In genomic region chr4:130101183-130101582, GRCm38 (mm10) we compare ENCODE assay signal across 13 mouse cellular contexts. TPM values are rescaled to one million over a fixed set of nuclear protein-coding genes. Genes with fewer than 3 reads are reported as not detected.
DNase-seq lines count a peak whose midpoint lies in the region; ATAC-seq and TF ChIP-seq lines count a peak whose summit lies in the region.
"Had no signal": no experiment of that assay in that cellular context is flagged by ENCODE, and none has a peak within 500 bp of the region (broad histone marks: within the 10 kb centered on the region; RNA-seq: fewer than 3 reads in every experiment).

No protein-coding gene starts in this region.

- H3K27ac ChIP-seq in forebrain, embryonic 14.5 days (ENCODE audit: low read depth, low read length) = no peak overlapping the region
- H3K27ac ChIP-seq in forebrain, embryonic 15.5 days (replicated peaks) = no peak overlapping the region
- peak overlapping the region; percentile 84 for H3K27ac ChIP-seq in lung, postnatal 0 days (ENCODE audit: low read length)
- peak overlapping the region; percentile 44; the same call in 1 of the 2 replicates for H3K27ac ChIP-seq in embryonic facial prominence, embryonic 14.5 days (replicated peaks; ENCODE audit: low read depth, low read length)
- H3K27ac ChIP-seq in stomach, embryonic 15.5 days = peak overlapping the region; percentile 33; the same call in 1 of the 2 replicates
- H3K27ac ChIP-seq: liver, embryonic 13.5 days had no signal

- no peak overlapping the region for H3K4me3 ChIP-seq in forebrain, embryonic 14.5 days (ENCODE audit: low read depth, low read length)
- H3K4me3 ChIP-seq in forebrain, embryonic 15.5 days = no peak overlapping the region
- no peak overlapping the region for H3K4me3 ChIP-seq in lung, postnatal 0 days (ENCODE audit: low read depth, low read length)
- 0 out of 2 replicates have a peak overlapping the region, but pooled peaks have one; percentile 1 for H3K4me3 ChIP-seq in embryonic facial prominence, embryonic 14.5 days (ENCODE audit: low read depth, low read length)
- no peak overlapping the region for H3K4me3 ChIP-seq in stomach, embryonic 15.5 days (replicated peaks)
- H3K4me3 ChIP-seq: heart, embryonic 12.5 days; liver, embryonic 13.5 days; midbrain, embryonic 13.5 days had no signal

- peaks cover 6% of the 10 kb centered on the region for H3K4me1 ChIP-seq in forebrain, embryonic 14.5 days (ENCODE audit: control insufficient read depth, insufficient read depth, low read length)
- H3K4me1 ChIP-seq in forebrain, embryonic 15.5 days = 0 out of 2 replicates have a peak, but pooled peaks cover 3% of the 10 kb centered on the region
- peaks cover 10% of the 10 kb centered on the region; the same call in 1 of the 2 replicates for H3K4me1 ChIP-seq in lung, postnatal 0 days (ENCODE audit: insufficient read depth, low read depth, low read length)
- peaks cover 19% of the 10 kb centered on the region for H3K4me1 ChIP-seq in embryonic facial prominence, embryonic 14.5 days (ENCODE audit: control insufficient read depth, insufficient read depth, low read length)
- H3K4me1 ChIP-seq in stomach, embryonic 15.5 days = peaks cover 14% of the 10 kb centered on the region

- no peak for DNase-seq in forebrain, embryonic 14.5 days (ENCODE audit: low spot score)
- DNase-seq in lung, postnatal 0 days (ENCODE audit: low spot score) = peak; percentile 62
- DNase-seq in lung, postnatal 25 days (ENCODE audit: low spot score) = no peak
- DNase-seq in embryonic facial prominence, embryonic 14.5 days (ENCODE audit: low spot score) = peak; percentile 54
- DNase-seq in ovary, postnatal 36 days (ENCODE audit: low spot score) = no peak
- no peak for DNase-seq in ovary, adult 18-20 months (ENCODE audit: low spot score)
- DNase-seq: liver, embryonic 13.5 days had no signal

- 22% methylated on average over 8 of the region's 8 CpGs for WGBS in forebrain, embryonic 14.5 days
- 18% methylated on average over 8 of the region's 8 CpGs for WGBS in forebrain, embryonic 15.5 days
- 25% methylated on average over 8 of the region's 8 CpGs for WGBS in lung, postnatal 0 days
- WGBS in embryonic facial prominence, embryonic 14.5 days = 28% methylated on average over 8 of the region's 8 CpGs
- WGBS in stomach, embryonic 15.5 days = 35% methylated on average over 8 of the region's 8 CpGs

- TF ChIP-seq CTCF in lung, postnatal 0 days (IDR thresholded peaks at IDR 0.05) = no peak

- 0 out of 2 replicates have a peak, but pooled peaks cover 5% of the 10 kb centered on the region for H3K27me3 ChIP-seq in forebrain, embryonic 14.5 days (replicated peaks; ENCODE audit: control insufficient read depth, insufficient read depth, low read length)
- H3K27me3 ChIP-seq in forebrain, embryonic 15.5 days = 0 out of 2 replicates have a peak, but pooled peaks cover 8% of the 10 kb centered on the region
- H3K27me3 ChIP-seq in lung, postnatal 0 days (replicated peaks; ENCODE audit: insufficient read depth, low read length) = no peaks in the 10 kb centered on the region
- no peaks in the 10 kb centered on the region for H3K27me3 ChIP-seq in embryonic facial prominence, embryonic 14.5 days (replicated peaks; ENCODE audit: control insufficient read depth, insufficient read depth, low read length)
- H3K27me3 ChIP-seq in stomach, embryonic 15.5 days (replicated peaks) = no peaks in the 10 kb centered on the region
- H3K27me3 ChIP-seq: midbrain, embryonic 13.5 days had no signal

- H3K4me2 ChIP-seq in forebrain, embryonic 14.5 days (ENCODE audit: low read length) = no peak overlapping the region
- H3K4me2 ChIP-seq in forebrain, embryonic 15.5 days (replicated peaks) = no peak overlapping the region
- H3K4me2 ChIP-seq in lung, postnatal 0 days (replicated peaks; ENCODE audit: low read depth, low read length) = no peak overlapping the region
- peak overlapping the region; percentile 8; the same call in 1 of the 2 replicates for H3K4me2 ChIP-seq in embryonic facial prominence, embryonic 14.5 days (ENCODE audit: low read depth, low read length)
- no peak overlapping the region for H3K4me2 ChIP-seq in stomach, embryonic 15.5 days
- H3K4me2 ChIP-seq: heart, embryonic 12.5 days; liver, embryonic 13.5 days; midbrain, embryonic 13.5 days had no signal

- H3K9ac ChIP-seq in forebrain, embryonic 14.5 days (ENCODE audit: low read length) = 0 out of 2 replicates have a peak overlapping the region, but pooled peaks have one; percentile 3
- H3K9ac ChIP-seq in forebrain, embryonic 15.5 days (replicated peaks) = no peak overlapping the region
- H3K9ac ChIP-seq in lung, postnatal 0 days (replicated peaks; ENCODE audit: low read depth) = no peak overlapping the region
- H3K9ac ChIP-seq in embryonic facial prominence, embryonic 14.5 days (ENCODE audit: low read depth, low read length) = no peak overlapping the region
- H3K9ac ChIP-seq in stomach, embryonic 15.5 days = no peak overlapping the region
- H3K9ac ChIP-seq: heart, embryonic 12.5 days; liver, embryonic 13.5 days; midbrain, embryonic 13.5 days had no signal

- no peak for ATAC-seq in forebrain, embryonic 14.5 days
- no peak for ATAC-seq in forebrain, embryonic 15.5 days (replicated peaks)
- peak; percentile 8 for ATAC-seq in lung, postnatal 0 days
- ATAC-seq in embryonic facial prominence, embryonic 14.5 days (ENCODE audit: low read depth) = peak; percentile 43; the same call in 1 of the 2 replicates
- no peak for ATAC-seq in stomach, embryonic 15.5 days (ENCODE audit: insufficient read depth, low FRiP score, low read depth)
- ATAC-seq: CD4-positive, CD25-positive, alpha-beta regulatory T cell, adult 4 months; intestine, embryonic 16.5 days; midbrain, embryonic 13.5 days had no signal

- TF ChIP-seq EP300 in lung, postnatal 0 days (IDR thresholded peaks at IDR 0.05) = no peak

- H3K36me3 ChIP-seq in forebrain, embryonic 14.5 days (ENCODE audit: control insufficient read depth, insufficient read depth, low read length) = no peaks in the 10 kb centered on the region
- H3K36me3 ChIP-seq in forebrain, embryonic 15.5 days = no peaks in the 10 kb centered on the region
- no peaks in the 10 kb centered on the region for H3K36me3 ChIP-seq in lung, postnatal 0 days (ENCODE audit: insufficient read depth, low read length)
- H3K36me3 ChIP-seq in embryonic facial prominence, embryonic 14.5 days (ENCODE audit: control insufficient read depth, insufficient read depth, low read length) = peaks cover 13% of the 10 kb centered on the region
- H3K36me3 ChIP-seq in stomach, embryonic 15.5 days = no peaks in the 10 kb centered on the region
- H3K36me3 ChIP-seq: heart, embryonic 12.5 days; liver, embryonic 13.5 days; midbrain, embryonic 13.5 days had no signal

- no peaks in the 10 kb centered on the region for H3K9me3 ChIP-seq in forebrain, embryonic 14.5 days (replicated peaks; ENCODE audit: control insufficient read depth, low read length)
- no peaks in the 10 kb centered on the region for H3K9me3 ChIP-seq in forebrain, embryonic 15.5 days
- no peaks in the 10 kb centered on the region for H3K9me3 ChIP-seq in lung, postnatal 0 days (ENCODE audit: low read length)
- H3K9me3 ChIP-seq in embryonic facial prominence, embryonic 14.5 days (ENCODE audit: control insufficient read depth, low read length) = 0 out of 2 replicates have a peak, but pooled peaks cover 4% of the 10 kb centered on the region
- H3K9me3 ChIP-seq in stomach, embryonic 15.5 days = no peaks in the 10 kb centered on the region
- H3K9me3 ChIP-seq: midbrain, embryonic 13.5 days had no signal

RNA-seq across cellular contexts. Expression of gene Pef1, which starts 1.2 kb away (rescaled TPM):
- 88.6 and 91.9 TPM in 2 replicates for polyA plus RNA-seq in forebrain, embryonic 14.5 days (2014; fragmentation: Nextera tagmentation; extraction: Ambion mirVana)
- polyA plus RNA-seq in forebrain, embryonic 15.5 days (2015; fragmentation: Nextera tagmentation; extraction: Ambion mirVana) = 68.1 and 70.3 TPM in 2 replicates
- 82.0 and 84.6 TPM in 2 replicates for polyA plus RNA-seq in lung, postnatal 0 days (2015; fragmentation: Nextera tagmentation; extraction: Ambion mirVana)
- 67.1 and 68.6 TPM in 2 replicates for polyA plus RNA-seq in embryonic facial prominence, embryonic 14.5 days (2014; fragmentation: Nextera tagmentation; extraction: Ambion mirVana)
- polyA plus RNA-seq in stomach, embryonic 15.5 days (2015; fragmentation: Nextera tagmentation; extraction: Ambion mirVana) = 61.0 and 62.4 TPM in 2 replicates

RNA-seq across cellular contexts. Expression of gene Hcrtr1, which starts 38.0 kb away (rescaled TPM):
- 0.13 and 0.48 TPM in 2 replicates for polyA plus RNA-seq in forebrain, embryonic 14.5 days (2014; fragmentation: Nextera tagmentation; extraction: Ambion mirVana)
- polyA plus RNA-seq in forebrain, embryonic 15.5 days (2015; fragmentation: Nextera tagmentation; extraction: Ambion mirVana) = 0.27 and 0.38 TPM in 2 replicates
- polyA plus RNA-seq in lung, postnatal 0 days (2015; fragmentation: Nextera tagmentation; extraction: Ambion mirVana) = 0.08 and 0.18 TPM in 2 replicates
- 0.19 and 0.30 TPM in 2 replicates for polyA plus RNA-seq in embryonic facial prominence, embryonic 14.5 days (2014; fragmentation: Nextera tagmentation; extraction: Ambion mirVana)
- 0.23 and 0.42 TPM in 2 replicates for polyA plus RNA-seq in stomach, embryonic 15.5 days (2015; fragmentation: Nextera tagmentation; extraction: Ambion mirVana)
- polyA plus RNA-seq: CD4-positive, CD25-positive, alpha-beta regulatory T cell, adult 4 months; heart, embryonic 12.5 days had no signal

RNA-seq across cellular contexts. Expression of gene Col16a1, which starts 53.5 kb away (rescaled TPM):
- polyA plus RNA-seq in forebrain, embryonic 14.5 days (2014; fragmentation: Nextera tagmentation; extraction: Ambion mirVana) = 4.0 and 5.7 TPM in 2 replicates
- polyA plus RNA-seq in forebrain, embryonic 15.5 days (2015; fragmentation: Nextera tagmentation; extraction: Ambion mirVana) = 4.6 and 5.1 TPM in 2 replicates
- 26.2 and 30.1 TPM in 2 replicates for polyA plus RNA-seq in lung, postnatal 0 days (2015; fragmentation: Nextera tagmentation; extraction: Ambion mirVana)
- 180 and 188 TPM in 2 replicates for polyA plus RNA-seq in embryonic facial prominence, embryonic 14.5 days (2014; fragmentation: Nextera tagmentation; extraction: Ambion mirVana)
- 91.5 and 93.3 TPM in 2 replicates for polyA plus RNA-seq in stomach, embryonic 15.5 days (2015; fragmentation: Nextera tagmentation; extraction: Ambion mirVana)
- polyA plus RNA-seq: CD4-positive, CD25-positive, alpha-beta regulatory T cell, adult 4 months had no signal

Comparison
In these comparisons a context has a peak if more than half of its experiments do, and no peak if none do; other contexts are left out.
1. DNase-seq: peak in lung, postnatal 0 days (single experiment) and embryonic facial prominence, embryonic 14.5 days (single experiment); none in forebrain, embryonic 14.5 days (single experiment), lung, postnatal 25 days (single experiment), ovary, postnatal 36 days (single experiment) and ovary, adult 18-20 months (single experiment).
2. ATAC-seq: peak in lung, postnatal 0 days (single experiment) and embryonic facial prominence, embryonic 14.5 days (single experiment); none in forebrain, embryonic 14.5 days (single experiment), forebrain, embryonic 15.5 days (single experiment) and stomach, embryonic 15.5 days (single experiment).
3. H3K27ac ChIP-seq: peak in lung, postnatal 0 days (single experiment), embryonic facial prominence, embryonic 14.5 days (single experiment) and stomach, embryonic 15.5 days (single experiment); none in forebrain, embryonic 14.5 days (single experiment) and forebrain, embryonic 15.5 days (single experiment).